Mouse (Mus musculus) MEL (cell line): ENCODE results near the gene Selenow. TPM values are rescaled to one million over a fixed set of nuclear protein-coding genes. Genes with fewer than 3 reads are reported as not detected.

Source experiments
- DNase-seq: peaks from one replicate; pipeline ENCODE4 v3.0.0; 2011; ENCODE audit warnings: low read depth, low spot score
- H3K27ac ChIP-seq: 2 replicates; pipeline ENCODE4 v1.5.1; 2012; ENCODE audit warnings: low read depth, mild to moderate bottlenecking, control low read depth, low read length, moderate library complexity; ENCODE audit not compliant: control insufficient read depth
- H3K27me3 ChIP-seq, 2 experiments: fragments of 150-350 bp in 1 of 2; sonication (generic) in 1 of 2; 2 replicates each; pipeline ENCODE4 v1.6.1; 2012; ENCODE audit warnings: low read length in 2 of 2, mild to moderate bottlenecking in 2 of 2, improper control_type of control experiment in 1 of 2, moderate library complexity in 1 of 2; ENCODE audit not compliant: insufficient read depth in 2 of 2, control insufficient read depth in 1 of 2
- H3K36me3 ChIP-seq, 2 experiments: 2 replicates each; pipeline ENCODE4 v1.6.1; 2012 to 2014; ENCODE audit warnings: low read length in 2 of 2, improper control_type of control experiment in 1 of 2, inconsistent platforms in 1 of 2, mild to moderate bottlenecking in 1 of 2; ENCODE audit not compliant: insufficient read depth in 2 of 2, control insufficient read depth in 1 of 2
- H3K4me1 ChIP-seq, 2 experiments: fragments of 150-350 bp in 1 of 2; sonication (generic) in 1 of 2; 2 replicates each; pipeline ENCODE4 v1.6.1; 2012; ENCODE audit warnings: low read length in 2 of 2, improper control_type of control experiment in 1 of 2, mild to moderate bottlenecking in 1 of 2; ENCODE audit not compliant: insufficient read depth in 2 of 2, control insufficient read depth in 1 of 2
- H3K4me3 ChIP-seq, 2 experiments: fragments of 150-350 bp in 1 of 2; sonication (generic) in 1 of 2; 2 replicates each; pipeline ENCODE4 v1.5.1; 2012; ENCODE audit warnings: low read depth in 2 of 2, low read length in 2 of 2, mild to moderate bottlenecking in 2 of 2, moderate library complexity in 2 of 2, control low read depth in 1 of 2, improper control_type of control experiment in 1 of 2; ENCODE audit not compliant: control insufficient read depth in 1 of 2, insufficient read depth in 1 of 2
- H3K79me2 ChIP-seq: 2 replicates; pipeline ENCODE4 v1.6.1; 2012; ENCODE audit warnings: mild to moderate bottlenecking, low read length, moderate library complexity; ENCODE audit not compliant: control insufficient read depth, poor library complexity, insufficient read depth
- H3K9ac ChIP-seq: 2 replicates; pipeline ENCODE4 v1.6.1; 2012; ENCODE audit warnings: low read depth, mild to moderate bottlenecking, control low read depth, low read length, moderate library complexity; ENCODE audit not compliant: control insufficient read depth, poor library complexity, severe bottlenecking
- H3K9me3 ChIP-seq: fragments of 150-350 bp; sonication (generic); replicated peaks from 2 replicates; pipeline ENCODE4 v1.6.1; 2012; ENCODE audit warnings: mild to moderate bottlenecking, low read length, improper control_type of control experiment, moderate library complexity; ENCODE audit not compliant: insufficient read depth
- BHLHE40 ChIP-seq: IDR thresholded peaks from 2 replicates; pipeline ENCODE4 v1.6.1; 2012; ENCODE audit warnings: low read depth, mild to moderate bottlenecking, inconsistent platforms, low read length, improper control_type of control experiment, borderline replicate concordance
- CHD2 ChIP-seq: IDR thresholded peaks from 2 replicates; pipeline ENCODE4 v1.6.1; 2011; ENCODE audit warnings: low read length, improper control_type of control experiment
- CTCF ChIP-seq, 3 experiments: IDR thresholded peaks in 2 of 3; conservative IDR thresholded peaks in 1 of 3; 2 replicates each; pipeline ENCODE4 v1.5.1; 2011 to 2012; ENCODE audit warnings: low read length in 3 of 3, low read depth in 2 of 3, mild to moderate bottlenecking in 2 of 3, improper control_type of control experiment in 1 of 3, inconsistent platforms in 1 of 3, mixed read lengths in 1 of 3, moderate library complexity in 1 of 3; ENCODE audit not compliant: control insufficient read depth in 1 of 3, insufficient read depth in 1 of 3, poor library complexity in 1 of 3, severe bottlenecking in 1 of 3
- E2F4 ChIP-seq: IDR thresholded peaks from 2 replicates; pipeline ENCODE4 v1.6.1; 2011; ENCODE audit warnings: low read depth, low read length, improper control_type of control experiment, borderline replicate concordance
- ELF1 ChIP-seq: IDR thresholded peaks from 2 replicates; pipeline ENCODE4 v1.6.1; 2014; ENCODE audit warnings: low read depth, mild to moderate bottlenecking, inconsistent platforms, low read length, improper control_type of control experiment, moderate library complexity
- EP300 ChIP-seq, 2 experiments: IDR thresholded peaks; 2 replicates each; pipeline ENCODE4 v1.6.1; 2011; ENCODE audit warnings: improper control_type of control experiment in 2 of 2, low read length in 2 of 2, low read depth in 1 of 2, mild to moderate bottlenecking in 1 of 2
- ETS1 ChIP-seq: IDR thresholded peaks from 2 replicates; pipeline ENCODE4 v1.6.1; 2012; ENCODE audit warnings: low read depth, mild to moderate bottlenecking, inconsistent platforms, low read length, improper control_type of control experiment, moderate library complexity
- GABPA ChIP-seq: IDR thresholded peaks from 2 replicates; pipeline ENCODE4 v1.6.1; 2012; ENCODE audit warnings: low read depth, mild to moderate bottlenecking, inconsistent platforms, low read length, improper control_type of control experiment, moderate library complexity
- GATA1 ChIP-seq: IDR thresholded peaks from 2 replicates; pipeline ENCODE4 v1.6.1; 2011; ENCODE audit warnings: low read depth, low read length, improper control_type of control experiment
- JUND ChIP-seq: IDR thresholded peaks from 2 replicates; pipeline ENCODE4 v1.6.1; 2011; ENCODE audit warnings: low read depth, mild to moderate bottlenecking, improper control_type of control experiment, low read length
- KAT2A ChIP-seq: conservative IDR thresholded peaks from 2 replicates; pipeline ENCODE4 v1.6.1; 2012; ENCODE audit warnings: low read depth, low read length, improper control_type of control experiment, inconsistent platforms
- MAFK ChIP-seq: IDR thresholded peaks from 2 replicates; pipeline ENCODE4 v1.6.1; 2011; ENCODE audit warnings: low read depth, mild to moderate bottlenecking, low read length, improper control_type of control experiment, borderline replicate concordance
- MAX ChIP-seq: IDR thresholded peaks from 2 replicates; pipeline ENCODE4 v1.6.1; 2011; ENCODE audit warnings: low read length, improper control_type of control experiment
- MEF2A ChIP-seq: IDR thresholded peaks from 2 replicates; pipeline ENCODE4 v1.6.1; 2014; ENCODE audit warnings: low read depth, mild to moderate bottlenecking, inconsistent platforms, low read length, improper control_type of control experiment; ENCODE audit not compliant: poor library complexity, insufficient replicate concordance, severe bottlenecking; ENCODE audit errors: extremely low read depth
- MXI1 ChIP-seq: IDR thresholded peaks from 2 replicates; pipeline ENCODE4 v1.6.1; 2011; ENCODE audit warnings: mild to moderate bottlenecking, low read depth, low read length, improper control_type of control experiment
- MYC ChIP-seq: IDR thresholded peaks from 2 replicates; pipeline ENCODE4 v1.6.1; 2011; ENCODE audit warnings: low read depth, mild to moderate bottlenecking, low read length, improper control_type of control experiment, moderate library complexity
- NELFE ChIP-seq: IDR thresholded peaks from 2 replicates; pipeline ENCODE4 v1.6.1; 2011; ENCODE audit warnings: low read depth, low read length, improper control_type of control experiment
- NRF1 ChIP-seq: IDR thresholded peaks from 2 replicates; pipeline ENCODE4 v1.6.1; 2014; ENCODE audit warnings: low read depth, mild to moderate bottlenecking, inconsistent platforms, low read length, improper control_type of control experiment, moderate library complexity; ENCODE audit not compliant: poor library complexity, insufficient read depth, severe bottlenecking
- POLR2A ChIP-seq, 2 experiments: IDR thresholded peaks; 2 replicates each; pipeline ENCODE4 v1.6.1; 2011 to 2012; ENCODE audit warnings: low read length in 2 of 2, mild to moderate bottlenecking in 2 of 2, control low read depth in 1 of 2, improper control_type of control experiment in 1 of 2, low read depth in 1 of 2, moderate library complexity in 1 of 2; ENCODE audit not compliant: control insufficient read depth in 1 of 2, insufficient read depth in 1 of 2, poor library complexity in 1 of 2
- POLR2AphosphoS2 ChIP-seq: IDR thresholded peaks from 2 replicates; pipeline ENCODE4 v1.6.1; 2011; ENCODE audit warnings: low read length, improper control_type of control experiment
- POLR2AphosphoS5 ChIP-seq: IDR thresholded peaks from 2 replicates; pipeline ENCODE4 v1.6.1; 2012; ENCODE audit warnings: low read depth, borderline replicate concordance, mild to moderate bottlenecking, inconsistent platforms, low read length, moderate library complexity, mixed read lengths
- RCOR1 ChIP-seq: IDR thresholded peaks from 2 replicates; pipeline ENCODE4 v1.6.1; 2012; ENCODE audit warnings: low read depth, mild to moderate bottlenecking, inconsistent platforms, low read length, improper control_type of control experiment
- SIN3A ChIP-seq: IDR thresholded peaks from 2 replicates; pipeline ENCODE4 v1.6.1; 2012; ENCODE audit warnings: low read length, improper control_type of control experiment, inconsistent platforms
- SMC3 ChIP-seq: IDR thresholded peaks from 2 replicates; pipeline ENCODE4 v1.6.1; 2011; ENCODE audit warnings: low read depth, low read length, improper control_type of control experiment
- TAL1 ChIP-seq: IDR thresholded peaks from 2 replicates; pipeline ENCODE4 v1.6.1; 2012; ENCODE audit warnings: mild to moderate bottlenecking, inconsistent platforms, low read length, moderate library complexity, mixed read lengths
- TBP ChIP-seq: IDR thresholded peaks from 2 replicates; pipeline ENCODE4 v1.8.0; 2011; ENCODE audit warnings: low read depth, low read length, improper control_type of control experiment
- TCF12 ChIP-seq: IDR thresholded peaks from 2 replicates; pipeline ENCODE4 v1.6.1; 2014; ENCODE audit warnings: low read depth, mild to moderate bottlenecking, inconsistent platforms, low read length, improper control_type of control experiment, moderate library complexity
- UBTF ChIP-seq: IDR thresholded peaks from 2 replicates; pipeline ENCODE4 v1.6.1; 2012; ENCODE audit warnings: low read depth, mild to moderate bottlenecking, inconsistent platforms, low read length, improper control_type of control experiment, moderate library complexity, borderline replicate concordance; ENCODE audit not compliant: insufficient read depth
- USF1 ChIP-seq: IDR thresholded peaks from 2 replicates; pipeline ENCODE4 v1.6.1; 2014; ENCODE audit warnings: low read depth, mild to moderate bottlenecking, inconsistent platforms, low read length, improper control_type of control experiment, moderate library complexity
- ZKSCAN1 ChIP-seq: IDR thresholded peaks from 2 replicates; pipeline ENCODE4 v1.6.1; 2012; ENCODE audit warnings: low read depth, mild to moderate bottlenecking, inconsistent platforms, low read length, improper control_type of control experiment, moderate library complexity
- ZMIZ1 ChIP-seq: IDR thresholded peaks from 2 replicates; pipeline ENCODE4 v1.6.1; 2012; ENCODE audit warnings: low read depth, mild to moderate bottlenecking, inconsistent platforms, low read length, improper control_type of control experiment, moderate library complexity
- ZNF384 ChIP-seq: IDR thresholded peaks from 2 replicates; pipeline ENCODE4 v1.6.1; 2012; ENCODE audit warnings: low read depth, mild to moderate bottlenecking, inconsistent platforms, low read length, improper control_type of control experiment
- polyA plus RNA-seq, 2 experiments: library from polyadenylated mRNA; stranded (reverse) in 1 of 2; unstranded in 1 of 2; fragments of >175 nt in 1 of 2; fragments of >200 nt in 1 of 2; gene quantifications; 2 replicates each; pipeline versions ENCODE4 v1.2.1 to v1.2.4; 2012; ENCODE audit warnings: low replicate concordance in 2 of 2, low read depth in 1 of 2; ENCODE audit not compliant: insufficient read length in 2 of 2, insufficient read depth in 1 of 2, missing spikeins in 1 of 2
- total RNA-seq: library from RNA; depleted of rRNA; stranded (reverse); fragments of 300-350 nt; gene quantifications from 2 replicates; pipeline ENCODE4 v1.2.3, GENCODE M21; 2012

The Selenow gene
- total and polyA plus RNA-seq, 3 experiments = 13.1 to 71.2 TPM; not detected in 1

DNA sequence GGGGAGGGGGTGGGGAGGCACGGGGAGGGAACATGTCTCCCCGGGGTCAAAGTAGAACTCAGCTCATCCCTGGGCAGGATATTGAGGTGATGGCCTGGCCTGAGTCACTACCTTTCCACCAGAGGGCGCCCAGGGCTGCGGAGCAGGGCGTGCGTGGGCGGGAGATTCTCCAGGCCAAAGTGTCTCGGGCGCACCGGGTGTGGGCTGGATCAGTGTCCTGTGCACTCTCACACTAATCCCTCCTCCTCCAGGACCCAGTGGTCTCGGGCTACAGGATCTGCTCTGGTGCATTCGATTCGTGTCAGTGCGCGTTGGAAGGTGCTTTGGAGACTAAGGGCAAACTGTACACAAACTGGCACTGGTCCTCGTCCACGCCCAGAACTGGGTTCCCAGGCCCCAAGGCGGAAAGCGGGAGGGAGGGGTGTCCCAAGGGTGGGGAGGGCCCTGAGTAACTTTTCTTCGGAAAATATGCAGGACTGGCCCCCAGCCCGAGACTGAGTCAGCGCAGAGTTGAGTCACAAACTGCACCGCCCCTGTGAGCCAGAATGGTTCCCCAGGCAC, 26.3 kb upstream of the Selenow start (continued):
- no peak for TF ChIP-seq GABPA
- no peak for TF ChIP-seq ZMIZ1
- peak in 1 of 2 experiments; percentile 32; a peak in 1 of 4 replicates for TF ChIP-seq POLR2A (IDR thresholded peaks at IDR 0.05; ENCODE audit: control insufficient read depth in 1 of 2, insufficient read depth in 1 of 2, low read depth in 1 of 2, low read length in 2 of 2, poor library complexity in 1 of 2)
- no peak for TF ChIP-seq E2F4
- no peak for TF ChIP-seq POLR2AphosphoS5
- no peak for TF ChIP-seq NRF1
- TF ChIP-seq SMC3 = peak; percentile 69
- TF ChIP-seq MXI1 = peak; percentile 53; the same call in 1 of the 2 replicates
- TF ChIP-seq GATA1 = no peak
- TF ChIP-seq KAT2A = no peak
- TF ChIP-seq UBTF = no peak
- TF ChIP-seq POLR2AphosphoS2 = peak; percentile 34; the same call in 1 of the 2 replicates
- 0 out of 2 replicates have a peak, but pooled peaks have one; percentile 17 for TF ChIP-seq MYC
- peak; percentile 64 to 89 (median 77) for TF ChIP-seq CTCF (IDR thresholded peaks at IDR 0.05 in 2 of 3, conservative IDR thresholded peaks at IDR 0.05 in 1 of 3; ENCODE audit: control insufficient read depth in 1 of 3, insufficient read depth in 1 of 3, low read depth in 2 of 3, low read length in 3 of 3, poor library complexity in 1 of 3, severe bottlenecking in 1 of 3)
- TF ChIP-seq MAFK = no peak
- TF ChIP-seq SIN3A = no peak
- TF ChIP-seq TAL1 = no peak
- no peak for TF ChIP-seq MAX
- no peak for TF ChIP-seq BHLHE40
- TF ChIP-seq ELF1 = no peak
- no peak for TF ChIP-seq USF1
- peak; percentile 46; the same call in 1 of the 2 replicates for TF ChIP-seq NELFE
- TF ChIP-seq MEF2A = no peak

DNA sequence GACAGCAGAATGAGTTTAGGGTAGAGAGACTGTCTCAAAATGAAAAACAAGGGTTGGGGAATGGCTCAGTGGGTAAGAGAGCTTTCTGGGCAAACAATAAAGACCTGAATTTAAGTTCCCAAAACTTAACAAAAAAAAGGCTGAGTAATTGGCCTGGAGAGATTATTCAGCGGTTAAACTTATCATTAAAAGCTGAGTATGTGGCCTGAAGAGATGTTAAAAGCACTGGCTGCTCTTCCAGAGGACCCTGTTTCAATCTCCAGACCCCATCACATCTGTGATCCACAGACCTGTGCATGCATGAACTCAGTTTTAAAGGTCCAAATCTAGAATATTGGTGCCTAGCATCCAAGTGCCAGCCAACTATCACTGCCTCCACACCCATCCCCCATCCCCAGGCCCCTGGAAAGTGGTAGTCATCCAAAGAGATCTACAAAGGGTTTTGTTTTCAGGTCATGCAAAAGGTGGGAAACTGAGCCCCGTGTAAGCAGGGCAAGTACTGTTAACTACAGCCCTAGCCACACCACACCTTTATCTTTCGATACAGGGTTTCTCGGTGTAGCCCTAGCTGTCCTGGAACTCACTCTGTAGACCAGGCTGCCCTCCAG, 25.6 kb upstream of the Selenow start:
- Histone ChIP-seq H3K27ac (peak overlapping the region; percentile 97), H3K4me3 (peak overlapping the region; percentile 2 to 54; a peak in 3 of 4 replicates), H3K27me3 (no peaks in the 10 kb centered on the region), H3K79me2 (peaks cover 25% of the 10 kb centered on the region), H3K9me3 (no peaks in the 10 kb centered on the region), H3K36me3 (peaks cover 2 to 49% of the 10 kb centered on the region in 2 experiments; a peak in 3 of 4 replicates), H3K4me1 (peaks cover 7 to 45% of the 10 kb centered on the region in 2 experiments), H3K9ac (peak overlapping the region; percentile 68)
- peak; percentile 74 for DNase-seq
- TF ChIP-seq USF1 = no peak
- peak; percentile 71 for TF ChIP-seq TAL1
- peak; percentile 82 for TF ChIP-seq ZNF384
- TF ChIP-seq SIN3A = peak; percentile 31; the same call in 1 of the 2 replicates
- peak; percentile 89 for TF ChIP-seq TCF12
- TF ChIP-seq TBP = no peak
- no peak for TF ChIP-seq MAFK
- no peak for TF ChIP-seq SMC3
- no peak for TF ChIP-seq POLR2AphosphoS2
- TF ChIP-seq MXI1 = no peak
- TF ChIP-seq EP300 (IDR thresholded peaks at IDR 0.05; ENCODE audit: low read depth in 1 of 2, low read length in 2 of 2) = peak; percentile 89 to 93
- no peak for TF ChIP-seq MEF2A
- TF ChIP-seq POLR2AphosphoS5 = no peak
- TF ChIP-seq JUND = 0 out of 2 replicates have a peak, but pooled peaks have one; percentile 44
- TF ChIP-seq ETS1 = peak; percentile 79; the same call in 1 of the 2 replicates
- TF ChIP-seq ZKSCAN1 = no peak
- TF ChIP-seq CHD2 = no peak
- peak; percentile 78 for TF ChIP-seq RCOR1
- peak; percentile 23; the same call in 1 of the 2 replicates for TF ChIP-seq MYC
- TF ChIP-seq NRF1 = no peak
- peak; percentile 90 for TF ChIP-seq GATA1
